Mouse (Mus musculus) heart, embryonic 11.5 days (tissue): ENCODE results near the gene Cpne1. TPM values are rescaled to one million over a fixed set of nuclear protein-coding genes. Genes with fewer than 3 reads are reported as not detected.

Experiments
- ATAC-seq: fragments of 200-750 bp; cut with Nextera tagmentation; replicated peaks from 2 replicates; pipeline ENCODE4 v1.8.0; 2017; ENCODE audit warnings: moderate library complexity; ENCODE audit not compliant: insufficient number of reproducible peaks, low FRiP score, low TSS enrichment
- H3K27ac ChIP-seq: fragments of 300-500 bp; sonication (generic); 2 replicates; pipeline ENCODE4 v1.5.1; 2014; ENCODE audit warnings: mild to moderate bottlenecking, low read depth, low read length
- H3K27me3 ChIP-seq: fragments of 300-500 bp; sonication (generic); 2 replicates; pipeline ENCODE4 v1.6.1; 2014; ENCODE audit warnings: mild to moderate bottlenecking, low read length, mixed read lengths; ENCODE audit not compliant: control insufficient read depth, insufficient read depth
- H3K36me3 ChIP-seq: fragments of 300-500 bp; sonication (generic); 2 replicates; pipeline ENCODE4 v1.6.1; 2014; ENCODE audit warnings: mild to moderate bottlenecking, low read length, moderate library complexity, mixed read lengths; ENCODE audit not compliant: control insufficient read depth, insufficient read depth
- H3K4me1 ChIP-seq: fragments of 300-500 bp; sonication (generic); 2 replicates; pipeline ENCODE4 v1.6.1; 2014; ENCODE audit warnings: low read length; ENCODE audit not compliant: control insufficient read depth, insufficient read depth
- H3K4me2 ChIP-seq: fragments of 300-500 bp; sonication (generic); 2 replicates; pipeline ENCODE4 v1.6.1; 2014; ENCODE audit warnings: mild to moderate bottlenecking, moderate library complexity
- H3K4me3 ChIP-seq: fragments of 300-500 bp; sonication (generic); 2 replicates; pipeline ENCODE4 v1.5.1; 2014; ENCODE audit warnings: low read depth, low read length
- H3K9ac ChIP-seq: fragments of 300-500 bp; sonication (generic); 2 replicates; pipeline ENCODE4 v1.6.1; 2014; ENCODE audit warnings: mild to moderate bottlenecking, low read depth, low read length, moderate library complexity
- H3K9me3 ChIP-seq: fragments of 300-500 bp; sonication (generic); replicated peaks from 2 replicates; pipeline ENCODE4 v1.6.1; 2016; ENCODE audit warnings: low read length; ENCODE audit not compliant: control insufficient read depth
- WGBS: fragments of 180-500 bp; shearing (Covaris S2); extraction: QIAGEN DNeasy Blood & Tissue Kit; methylation state at CpG from one replicate; pipeline ENCODE4 v1.1.7; 2014; ENCODE audit not compliant: insufficient replicate concordance; 5-methylcytosine and 5-hydroxymethylcytosine counted together
- polyA plus RNA-seq: library from polyadenylated mRNA; unstranded; fragments of >200 nt; fragmentation: Nextera tagmentation; extraction: Ambion mirVana; gene quantifications from 2 replicates; pipeline ENCODE4 v1.2.1, GENCODE M21; 2014

Cpne1 gene
- polyA plus RNA-seq, 1 experiment from 2014 or later, result 29.5 TPM

- Histone ChIP-seq H3K36me3 (peaks cover 2% of the 10 kb centered on the region), H3K9me3 (no peaks in the 10 kb centered on the region), H3K9ac (no peak overlapping the region), H3K27me3 (no peaks in the 10 kb centered on the region), H3K4me3 (no peak overlapping the region), H3K27ac (no peak overlapping the region), H3K4me2 (no peak overlapping the region), H3K4me1 (no peaks in the 10 kb centered on the region)
- ATAC-seq, result no peak
- WGBS, result 91% methylated on average over 1 of the region's 1 CpGs
Measured at GRCm38 (mm10) chr2:156089799-156090198, 22.0 kb downstream of the Cpne1 start.

DNA sequence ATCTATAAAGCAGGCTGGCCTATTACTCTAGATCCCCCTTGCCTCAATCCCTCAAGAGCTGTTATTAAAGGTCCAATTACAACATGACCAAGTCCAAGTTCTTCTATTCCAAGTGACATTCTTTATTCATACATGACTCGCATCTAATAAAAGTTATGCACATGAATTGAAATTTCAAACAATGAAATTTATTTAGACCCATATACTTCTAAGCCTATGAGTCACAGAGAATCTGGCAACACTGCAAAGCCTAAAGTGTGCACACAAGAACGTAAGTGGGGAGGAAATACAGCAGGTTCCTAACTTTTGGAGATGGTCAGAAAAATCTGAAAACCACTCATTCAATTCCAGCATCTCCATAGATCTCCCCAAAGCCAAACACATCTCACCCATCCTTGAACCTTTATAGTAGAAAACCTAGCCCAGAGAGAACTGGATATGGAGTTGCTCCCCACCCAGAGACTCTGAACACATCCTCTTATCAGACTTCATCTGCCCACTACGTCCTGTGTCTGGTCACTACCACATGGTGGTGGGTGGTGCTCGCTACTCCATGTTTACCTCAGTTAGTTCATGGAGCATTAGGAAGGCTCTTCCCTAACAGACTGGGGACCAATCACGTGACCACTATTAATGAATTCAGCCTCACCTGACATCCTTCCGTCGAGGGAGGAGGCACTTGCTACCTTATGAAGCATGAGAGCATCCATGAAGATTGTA, 24.2 kb downstream of the Cpne1 start:
- Histone ChIP-seq H3K4me3 (no peak overlapping the region), H3K9ac (no peak overlapping the region), H3K27ac (no peak overlapping the region), H3K36me3 (no peaks in the 10 kb centered on the region; the same call in 1 of the 2 replicates), H3K27me3 (no peaks in the 10 kb centered on the region), H3K9me3 (no peaks in the 10 kb centered on the region), H3K4me2 (no peak overlapping the region), H3K4me1 (peaks cover 4% of the 10 kb centered on the region; the same call in 1 of the 2 replicates)
- ATAC-seq, result no peak
- 79% methylated on average over 7 of the region's 7 CpGs for WGBS

GRCm38 (mm10) chr2:156084541-156084940, 27.2 kb downstream of the Cpne1 start:
- Histone ChIP-seq H3K27ac (no peak overlapping the region), H3K9ac (no peak overlapping the region), H3K4me2 (no peak overlapping the region), H3K9me3 (no peaks in the 10 kb centered on the region), H3K27me3 (no peaks in the 10 kb centered on the region), H3K4me3 (no peak overlapping the region), H3K36me3 (no peaks in the 10 kb centered on the region; the same call in 1 of the 2 replicates), H3K4me1 (peaks cover 22% of the 10 kb centered on the region)
- ATAC-seq, result no peak
- WGBS, result 85% methylated on average over 3 of the region's 3 CpGs

DNA sequence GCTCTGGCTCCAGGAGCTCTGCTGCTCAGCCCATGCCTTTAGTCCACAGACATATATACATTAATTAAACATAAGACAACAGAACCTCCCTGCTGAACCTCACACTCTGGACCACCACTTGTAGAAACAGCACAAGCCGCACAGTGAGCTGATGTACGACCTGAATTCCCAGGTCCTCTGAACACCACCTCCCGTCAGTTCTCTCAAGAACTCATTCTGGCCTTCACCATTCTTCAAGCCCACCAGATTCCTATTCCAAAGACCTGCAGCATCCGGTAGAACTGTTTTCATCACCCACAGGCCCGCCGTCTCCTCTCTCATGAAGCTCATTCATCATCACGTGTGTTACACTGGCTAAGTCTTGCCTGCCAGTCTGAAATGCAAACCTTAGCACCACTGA, 31.4 kb downstream of the Cpne1 start:
- Histone ChIP-seq H3K4me1 (peaks cover 25% of the 10 kb centered on the region), H3K9ac (no peak overlapping the region), H3K4me3 (no peak overlapping the region), H3K36me3 (peaks cover 29% of the 10 kb centered on the region), H3K27me3 (no peaks in the 10 kb centered on the region), H3K4me2 (no peak overlapping the region), H3K27ac (no peak overlapping the region), H3K9me3 (no peaks in the 10 kb centered on the region)
- no peak for ATAC-seq
- 85% methylated on average over 7 of the region's 7 CpGs for WGBS

DNA sequence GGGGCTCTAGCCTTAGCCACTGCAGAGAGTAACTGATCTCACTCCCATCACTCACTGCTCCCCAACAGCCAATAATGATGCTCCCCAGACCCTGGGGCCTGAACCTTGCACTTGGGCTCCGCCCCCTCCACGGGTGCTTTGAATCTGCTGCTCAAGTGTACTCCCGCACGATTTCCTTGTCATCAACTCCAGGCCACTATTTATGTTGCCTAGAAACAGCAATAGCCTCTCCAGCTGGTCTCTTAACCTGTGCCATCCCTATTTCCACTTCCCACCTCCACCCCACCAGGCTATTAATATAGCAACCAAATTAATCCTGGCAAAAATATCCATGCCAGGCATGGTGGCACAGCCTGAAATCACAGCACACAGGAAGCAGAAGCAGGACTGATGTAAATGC, 32.1 kb downstream of the Cpne1 start:
- no peaks in the 10 kb centered on the region for H3K27me3 ChIP-seq
- no peak overlapping the region for H3K4me2 ChIP-seq
- H3K9ac ChIP-seq, result no peak overlapping the region
- no peak overlapping the region for H3K27ac ChIP-seq
- H3K4me3 ChIP-seq, result no peak overlapping the region
- no peaks in the 10 kb centered on the region for H3K9me3 ChIP-seq
- H3K36me3 ChIP-seq, result peaks cover 29% of the 10 kb centered on the region
- H3K4me1 ChIP-seq, result peaks cover 25% of the 10 kb centered on the region
- 0 out of 2 replicates have a peak, but pooled peaks have one; percentile 37 for ATAC-seq
- WGBS, result 38% methylated on average over 4 of the region's 4 CpGs

DNA sequence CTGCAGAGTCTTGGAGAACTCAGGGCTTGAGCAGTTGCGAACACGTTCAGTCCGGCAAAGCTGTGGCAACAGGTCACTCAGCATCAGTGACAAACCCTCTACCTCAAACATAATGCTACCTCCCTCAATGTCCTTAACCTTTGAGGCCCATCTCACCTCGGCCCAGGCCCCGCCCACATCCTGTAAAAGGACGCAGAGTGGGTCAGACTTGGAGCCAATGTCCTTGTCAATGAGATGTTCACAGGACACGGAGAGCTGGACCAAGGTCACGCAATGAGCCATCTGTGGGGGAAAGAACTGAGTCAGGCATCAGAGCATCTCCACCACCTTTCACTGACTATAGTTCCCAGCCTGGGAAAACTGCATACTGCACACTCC, 32.6 kb downstream of the Cpne1 start:
- H3K36me3 ChIP-seq, result peaks cover 33% of the 10 kb centered on the region
- H3K9me3 ChIP-seq, result no peaks in the 10 kb centered on the region
- H3K27me3 ChIP-seq, result no peaks in the 10 kb centered on the region
- H3K27ac ChIP-seq, result no peak overlapping the region
- 82% methylated on average over 8 of the region's 8 CpGs for WGBS
- H3K4me1 ChIP-seq, result peaks cover 25% of the 10 kb centered on the region
- no peak; the same call in 1 of the 2 replicates for ATAC-seq
- no peak overlapping the region for H3K4me2 ChIP-seq
- no peak overlapping the region for H3K9ac ChIP-seq
- H3K4me3 ChIP-seq, result no peak overlapping the region

DNA sequence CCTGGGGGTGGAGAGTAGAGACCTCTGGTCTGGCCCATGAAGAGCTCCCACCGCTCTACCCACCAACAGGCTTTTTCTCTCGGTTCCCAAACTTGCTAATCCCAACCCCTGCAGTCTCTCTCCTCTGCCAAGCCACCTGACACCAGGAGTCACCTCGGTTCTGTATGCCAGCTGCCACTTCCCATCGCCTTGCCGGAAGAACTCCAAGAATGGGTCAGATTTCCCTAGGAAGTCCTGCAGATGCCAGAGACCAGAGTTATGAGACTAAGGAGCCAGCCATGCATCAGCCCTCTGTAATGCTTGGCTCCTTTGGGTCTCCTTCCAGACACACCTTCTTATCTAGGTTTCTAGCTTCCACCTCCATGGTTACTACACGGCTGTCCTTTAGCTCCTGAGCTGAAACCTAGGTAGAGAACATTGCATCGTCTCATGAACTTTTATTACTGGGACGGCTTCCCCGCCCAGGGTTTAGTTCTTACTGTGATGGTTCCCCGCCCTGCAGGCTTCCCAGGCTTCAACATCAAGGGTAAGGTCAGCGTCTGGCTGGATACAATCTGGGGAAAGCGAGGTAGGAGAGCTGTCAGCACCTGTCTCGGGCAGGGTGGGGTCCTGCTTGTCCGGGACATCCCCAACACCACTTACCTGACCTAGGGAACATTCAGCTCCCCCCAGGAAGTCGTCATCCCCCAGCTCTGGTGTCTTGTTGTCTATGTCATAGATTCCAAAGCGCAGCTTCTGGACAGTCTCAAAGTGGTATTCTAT, 33.2 kb downstream of the Cpne1 start:
- no peak overlapping the region for H3K27ac ChIP-seq
- no peak for ATAC-seq
- 88% methylated on average over 16 of the region's 16 CpGs for WGBS
- peaks cover 37% of the 10 kb centered on the region for H3K36me3 ChIP-seq
- H3K4me2 ChIP-seq, result no peak overlapping the region
- no peak overlapping the region for H3K4me3 ChIP-seq
- H3K9ac ChIP-seq, result no peak overlapping the region
- no peaks in the 10 kb centered on the region for H3K27me3 ChIP-seq
- peaks cover 25% of the 10 kb centered on the region for H3K4me1 ChIP-seq
- H3K9me3 ChIP-seq, result no peaks in the 10 kb centered on the region

DNA sequence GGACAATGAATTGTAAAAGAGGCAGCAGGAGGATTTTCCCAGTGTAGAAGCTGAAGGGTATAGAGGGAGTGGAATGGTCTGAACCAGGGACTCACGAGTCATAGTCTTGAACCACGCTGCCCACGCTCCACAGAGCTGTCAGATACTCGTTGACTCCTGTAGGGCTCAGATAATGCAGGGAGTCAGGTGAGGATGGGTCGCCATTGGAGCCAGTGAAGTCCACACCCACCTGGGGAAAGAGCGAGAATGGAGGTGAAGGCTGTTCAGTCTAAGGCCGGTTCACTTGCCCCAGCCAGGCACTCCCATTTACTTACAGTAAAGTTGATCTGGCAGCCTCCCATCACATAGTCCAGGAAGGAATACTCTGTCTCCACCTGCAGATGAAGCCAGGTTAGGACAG, 34.3 kb downstream of the Cpne1 start:
- peaks cover 46% of the 10 kb centered on the region for H3K36me3 ChIP-seq
- no peaks in the 10 kb centered on the region for H3K27me3 ChIP-seq
- H3K4me3 ChIP-seq, result no peak overlapping the region
- no peak for ATAC-seq
- no peak overlapping the region for H3K9ac ChIP-seq
- peaks cover 21% of the 10 kb centered on the region for H3K4me1 ChIP-seq
- no peaks in the 10 kb centered on the region for H3K9me3 ChIP-seq
- no peak overlapping the region for H3K4me2 ChIP-seq
- no peak overlapping the region for H3K27ac ChIP-seq
- WGBS, result 86% methylated on average over 7 of the region's 7 CpGs
